Mouse (Mus musculus): Measurements from ENCODE around the gene Atf5.

The Atf5 gene

GRCm38 (mm10) chr7:44819391-44819790, 2.9 kb upstream of the Atf5 start:
- no peak for DNase-seq

- peak; percentile 67 for DNase-seq
Observed at GRCm38 (mm10) chr7:44818751-44819235, 2.3 kb upstream of the Atf5 start.

- DNase-seq, result peak; percentile 51
Observed at GRCm38 (mm10) chr7:44818164-44818563, 1.7 kb upstream of the Atf5 start.

- DNase-seq, result peak; percentile 2
Observed at GRCm38 (mm10) chr7:44817441-44817840, 983 bp upstream of the Atf5 start.

- DNase-seq, result peak; percentile 99
Observed at GRCm38 (mm10) chr7:44815721-44816469, 563 bp downstream of the Atf5 start, which contains the start of the genes Nup62 and Il4i1. TSS of gene Nup62 (plus strand) at chr7:44816088. TSS of gene Il4i1 (plus strand) at chr7:44816387.

- DNase-seq, result no peak
Observed at GRCm38 (mm10) chr7:44814952-44815553, 1.4 kb downstream of the Atf5 start.

- no peak for DNase-seq
Observed at GRCm38 (mm10) chr7:44814423-44814822, 2.0 kb downstream of the Atf5 start.

- DNase-seq, result no peak
Observed at GRCm38 (mm10) chr7:44813985-44814384, 2.5 kb downstream of the Atf5 start.

- DNase-seq, result no peak
Observed at GRCm38 (mm10) chr7:44812651-44813325, 3.7 kb downstream of the Atf5 start.

GRCm38 (mm10) chr7:44810819-44811557, 5.5 kb downstream of the Atf5 start:
- DNase-seq, result no peak

- DNase-seq, result no peak
Observed at GRCm38 (mm10) chr7:44810365-44810764, 6.1 kb downstream of the Atf5 start.

- no peak for DNase-seq
Observed at GRCm38 (mm10) chr7:44809466-44809865, 7.0 kb downstream of the Atf5 start.

GRCm38 (mm10) chr7:44808927-44809326, 7.5 kb downstream of the Atf5 start:
- DNase-seq, result no peak

- no peak for DNase-seq
Observed at GRCm38 (mm10) chr7:44792781-44793180, 23.7 kb downstream of the Atf5 start.

GRCm38 (mm10) chr7:44790066-44790465, 26.4 kb downstream of the Atf5 start:
- DNase-seq, result no peak

GRCm38 (mm10) chr7:44789531-44789930, 26.9 kb downstream of the Atf5 start:
- no peak for DNase-seq

GRCm38 (mm10) chr7:44780101-44780500, 36.4 kb downstream of the Atf5 start:
- DNase-seq, result no peak

- peak; percentile 16 for DNase-seq
Observed at GRCm38 (mm10) chr7:44776849-44777498, 39.5 kb downstream of the Atf5 start.

GRCm38 (mm10) chr7:44772591-44773204, 43.8 kb downstream of the Atf5 start:
- no peak for DNase-seq

- DNase-seq, result peak; percentile 79
Observed at GRCm38 (mm10) chr7:44770046-44770578, 46.3 kb downstream of the Atf5 start.

- DNase-seq, result no peak
Observed at GRCm38 (mm10) chr7:44768129-44768528, 48.3 kb downstream of the Atf5 start.

Data from lung, postnatal 36 days (tissue).